Mouse (Mus musculus): Measurements from ENCODE around the gene Taf1c. TPM values are rescaled to one million over a fixed set of nuclear protein-coding genes. Genes with fewer than 3 reads are reported as not detected.
A peak's percentile ranks its signal among the peaks of the same experiment; 100 is the strongest.

The Taf1c gene
- polyA plus RNA-seq, 1 experiment from 2014 or later, result 10.1 TPM

DNA sequence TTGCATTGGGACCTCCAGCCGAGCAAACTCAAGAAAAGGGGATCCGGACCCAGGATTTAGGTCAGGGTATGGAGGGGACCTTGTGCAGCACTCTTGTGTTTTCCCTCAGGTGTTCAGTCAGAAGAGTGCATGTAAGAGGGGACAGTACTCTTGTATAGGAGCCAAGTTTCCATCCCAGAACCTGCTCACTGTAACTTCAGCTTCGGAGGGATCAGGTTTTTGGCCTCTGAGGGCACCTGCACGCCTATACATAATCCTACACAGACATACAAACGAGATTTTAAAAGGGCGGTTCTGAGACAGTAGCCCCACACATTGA, 45.7 kb downstream of the Taf1c start:
- H3K27me3 ChIP-seq (ENCODE audit: control insufficient read depth, insufficient read depth, low read length), result no peaks in the 10 kb centered on the region
- DNase-seq (ENCODE audit: low spot score), result no peak
- ATAC-seq (ENCODE audit: low FRiP score), result no peak
- no peaks in the 10 kb centered on the region for H3K9me3 ChIP-seq (ENCODE audit: control insufficient read depth, low read length)
- 94% methylated on average over 6 of the region's 6 CpGs for WGBS
- H3K9ac ChIP-seq (ENCODE audit: low read depth, low read length), result no peak overlapping the region; the same call in 1 of the 2 replicates
- H3K27ac ChIP-seq (ENCODE audit: low read depth, low read length), result no peak overlapping the region
- H3K4me2 ChIP-seq (replicated peaks; ENCODE audit: low read depth, low read length), result no peak overlapping the region; the same call in 1 of the 2 replicates
- H3K4me1 ChIP-seq (replicated peaks; ENCODE audit: control insufficient read depth, insufficient read depth, low read length), result peaks cover 4% of the 10 kb centered on the region
- 0 out of 2 replicates have a peak, but pooled peaks cover 4% of the 10 kb centered on the region for H3K36me3 ChIP-seq (ENCODE audit: control insufficient read depth, insufficient read depth, low read length)
- no peak overlapping the region for H3K4me3 ChIP-seq (ENCODE audit: low read depth, low read length)

DNA sequence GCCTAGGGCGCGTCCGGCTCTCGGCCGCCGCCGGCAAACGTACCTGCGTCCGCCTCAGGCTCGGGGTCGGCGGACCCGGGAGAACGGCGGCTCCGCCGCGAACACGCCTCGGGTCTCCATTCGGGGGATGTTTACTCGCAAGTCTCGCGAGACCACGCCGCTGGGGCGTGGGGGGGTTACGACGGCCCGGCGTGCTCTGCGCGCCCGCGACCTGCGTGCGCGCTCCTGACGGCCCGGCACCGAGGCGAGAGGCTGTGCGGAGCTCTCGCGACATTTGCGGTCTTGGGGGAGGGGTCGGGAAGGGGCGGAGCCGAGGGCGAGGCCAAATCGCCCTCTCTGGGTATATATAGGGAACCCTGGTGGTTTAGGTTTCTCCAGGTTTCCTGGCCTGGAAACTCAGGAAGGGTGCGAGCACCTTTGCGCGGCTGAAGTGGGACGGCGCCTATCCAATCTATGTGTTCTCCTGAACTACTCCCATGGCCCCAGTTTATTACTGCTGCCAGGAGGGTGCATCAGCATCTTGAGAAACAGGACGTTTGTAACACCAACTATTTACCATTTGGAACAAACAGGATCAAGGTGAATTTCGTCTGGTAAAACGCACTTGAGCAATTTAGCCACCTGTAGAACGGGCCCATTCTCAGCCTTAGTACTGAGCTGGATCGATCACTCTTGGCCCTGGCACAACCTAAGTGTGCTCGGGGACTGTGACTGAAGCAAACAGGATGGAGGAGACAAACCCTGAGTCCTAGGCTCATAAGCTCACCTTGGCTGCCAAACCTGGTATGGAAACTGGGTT, 46.2 kb downstream of the Taf1c start, which contains the start of gene Mbtps1:
TSS of gene Mbtps1 (minus strand) at position 133 of the 799 bp plus-strand sequence.
- H3K27me3 ChIP-seq (ENCODE audit: control insufficient read depth, insufficient read depth, low read length), result no peaks in the 10 kb centered on the region
- peak within 1 kb of the TSS; percentile 58 for H3K4me2 ChIP-seq (replicated peaks; ENCODE audit: low read depth, low read length)
- H3K27ac ChIP-seq (ENCODE audit: low read depth, low read length), result peak within 1 kb of the TSS; percentile 78
- peak within 1 kb of the TSS; percentile 51 for H3K4me3 ChIP-seq (ENCODE audit: low read depth, low read length)
- H3K4me1 ChIP-seq (replicated peaks; ENCODE audit: control insufficient read depth, insufficient read depth, low read length), result peaks cover 4% of the 10 kb centered on the region
- DNase-seq (ENCODE audit: low spot score) (peak; percentile 99), ATAC-seq (ENCODE audit: low FRiP score) (peak; percentile 95)
- no peaks in the 10 kb centered on the region for H3K9me3 ChIP-seq (ENCODE audit: control insufficient read depth, low read length)
- peak within 1 kb of the TSS; percentile 68 for H3K9ac ChIP-seq (ENCODE audit: low read depth, low read length)
- 6% methylated on average over 63 of the region's 63 CpGs for WGBS
- H3K36me3 ChIP-seq (ENCODE audit: control insufficient read depth, insufficient read depth, low read length), result 0 out of 2 replicates have a peak, but pooled peaks cover 4% of the 10 kb centered on the region

DNA sequence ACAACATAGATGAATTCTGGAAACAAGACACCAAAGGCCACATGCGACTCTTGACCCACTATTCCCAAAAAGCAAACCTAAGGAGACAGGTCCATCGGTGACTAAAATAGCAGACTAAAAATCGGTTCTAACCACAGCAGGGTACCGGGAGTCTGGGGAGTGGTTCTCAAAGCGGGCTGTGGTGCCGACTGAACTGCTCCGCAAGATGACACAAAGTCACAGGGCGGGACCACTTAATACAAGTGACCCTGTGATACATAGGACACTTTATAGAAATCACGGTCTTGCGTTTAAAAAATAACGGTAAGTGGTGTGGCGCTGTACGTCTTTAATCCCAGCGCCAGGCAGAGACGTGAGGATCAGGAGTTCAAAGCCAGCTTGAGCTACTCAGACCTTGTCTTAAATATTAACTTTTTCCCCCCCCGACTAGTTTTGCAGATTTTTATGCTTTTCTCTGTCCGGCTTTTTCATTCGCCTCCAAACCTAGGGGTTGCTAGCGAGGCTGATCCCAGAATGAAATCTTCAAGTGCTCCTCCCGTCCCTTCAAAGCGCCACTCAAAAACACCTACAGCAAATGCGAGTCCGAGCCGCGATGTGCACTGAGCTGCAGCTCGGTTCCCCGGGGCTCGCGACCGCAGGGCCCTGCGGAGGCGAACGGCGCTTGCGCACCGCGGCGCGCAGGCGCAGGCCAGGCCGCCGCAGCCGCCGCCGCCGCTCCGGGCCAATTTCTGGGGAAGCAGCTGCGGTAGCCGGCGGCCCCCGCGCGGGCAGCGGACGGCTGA, 47.0 kb downstream of the Taf1c start:
- peak; percentile 89 for DNase-seq (ENCODE audit: low spot score)
- peak; percentile 91 for ATAC-seq (ENCODE audit: low FRiP score)
- peak overlapping the region; percentile 58 for H3K4me2 ChIP-seq (replicated peaks; ENCODE audit: low read depth, low read length)
- peak overlapping the region; percentile 78 for H3K27ac ChIP-seq (ENCODE audit: low read depth, low read length)
- no peaks in the 10 kb centered on the region for H3K27me3 ChIP-seq (ENCODE audit: control insufficient read depth, insufficient read depth, low read length)
- peaks cover 4% of the 10 kb centered on the region for H3K4me1 ChIP-seq (replicated peaks; ENCODE audit: control insufficient read depth, insufficient read depth, low read length)
- no peaks in the 10 kb centered on the region for H3K9me3 ChIP-seq (ENCODE audit: control insufficient read depth, low read length)
- peak overlapping the region; percentile 68 for H3K9ac ChIP-seq (ENCODE audit: low read depth, low read length)
- H3K4me3 ChIP-seq (ENCODE audit: low read depth, low read length), result peak overlapping the region; percentile 51
- H3K36me3 ChIP-seq (ENCODE audit: control insufficient read depth, insufficient read depth, low read length), result no peaks in the 10 kb centered on the region
- WGBS, result 1% methylated on average over 55 of the region's 55 CpGs

DNA sequence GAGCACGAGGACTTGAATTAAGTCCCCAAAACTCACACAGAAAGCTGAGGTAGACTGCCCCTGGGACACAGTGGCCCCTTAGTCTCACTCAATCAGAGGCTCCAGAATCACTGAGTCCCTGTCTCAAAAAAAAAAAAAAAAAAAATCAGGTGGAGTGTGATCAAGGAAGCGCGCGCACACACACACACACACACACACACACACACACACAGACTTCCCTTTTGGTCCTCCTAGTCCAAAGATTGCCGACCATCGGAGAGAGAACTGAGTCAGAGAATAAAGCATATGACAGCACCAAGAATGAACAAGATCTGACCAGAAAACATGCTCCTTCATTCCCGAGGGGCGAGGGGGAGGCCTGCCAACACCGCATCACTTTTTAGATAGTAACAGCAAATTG, 47.9 kb downstream of the Taf1c start:
- DNase-seq (ENCODE audit: low spot score) (no peak), ATAC-seq (ENCODE audit: low FRiP score) (no peak)
- peak overlapping the region; percentile 68; the same call in 1 of the 2 replicates for H3K9ac ChIP-seq (ENCODE audit: low read depth, low read length)
- H3K4me2 ChIP-seq (replicated peaks; ENCODE audit: low read depth, low read length), result peak overlapping the region; percentile 58; the same call in 1 of the 2 replicates
- peaks cover 4% of the 10 kb centered on the region for H3K4me1 ChIP-seq (replicated peaks; ENCODE audit: control insufficient read depth, insufficient read depth, low read length)
- 88% methylated on average over 9 of the region's 9 CpGs for WGBS
- peak overlapping the region; percentile 51; the same call in 1 of the 2 replicates for H3K4me3 ChIP-seq (ENCODE audit: low read depth, low read length)
- no peak overlapping the region for H3K27ac ChIP-seq (ENCODE audit: low read depth, low read length)
- no peaks in the 10 kb centered on the region for H3K36me3 ChIP-seq (ENCODE audit: control insufficient read depth, insufficient read depth, low read length)
- no peaks in the 10 kb centered on the region for H3K9me3 ChIP-seq (ENCODE audit: control insufficient read depth, low read length)
- H3K27me3 ChIP-seq (ENCODE audit: control insufficient read depth, insufficient read depth, low read length), result no peaks in the 10 kb centered on the region

DNA sequence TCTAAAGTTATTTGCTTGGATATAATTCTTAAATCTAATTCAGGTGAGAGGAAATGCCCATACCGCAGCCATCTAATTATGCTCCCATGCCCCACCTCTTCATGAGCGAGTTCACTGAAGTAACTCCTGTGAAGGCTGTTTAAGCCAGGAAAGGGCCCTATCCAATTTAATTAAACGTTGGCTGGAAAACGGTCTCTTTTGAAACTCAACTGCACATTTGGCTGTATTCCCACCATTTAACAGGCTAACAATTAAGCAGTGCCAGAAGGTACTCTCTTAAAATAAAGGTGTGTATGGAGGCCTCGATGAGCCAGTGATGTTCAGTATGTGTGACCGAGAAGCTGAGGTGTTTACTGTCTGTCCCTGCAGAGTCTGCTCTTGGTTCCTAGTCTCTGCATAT, 49.2 kb downstream of the Taf1c start:
- Histone ChIP-seq H3K9ac (ENCODE audit: low read depth, low read length) (no peak overlapping the region), H3K9me3 (ENCODE audit: control insufficient read depth, low read length) (no peaks in the 10 kb centered on the region), H3K27ac (ENCODE audit: low read depth, low read length) (no peak overlapping the region), H3K27me3 (ENCODE audit: control insufficient read depth, insufficient read depth, low read length) (no peaks in the 10 kb centered on the region), H3K4me1 (replicated peaks; ENCODE audit: control insufficient read depth, insufficient read depth, low read length) (peaks cover 4% of the 10 kb centered on the region), H3K4me3 (ENCODE audit: low read depth, low read length) (no peak overlapping the region), H3K4me2 (replicated peaks; ENCODE audit: low read depth, low read length) (no peak overlapping the region), H3K36me3 (ENCODE audit: control insufficient read depth, insufficient read depth, low read length) (no peaks in the 10 kb centered on the region)
- ATAC-seq (ENCODE audit: low FRiP score), result no peak
- no peak for DNase-seq (ENCODE audit: low spot score)
- 92% methylated on average over 6 of the region's 6 CpGs for WGBS

DNA sequence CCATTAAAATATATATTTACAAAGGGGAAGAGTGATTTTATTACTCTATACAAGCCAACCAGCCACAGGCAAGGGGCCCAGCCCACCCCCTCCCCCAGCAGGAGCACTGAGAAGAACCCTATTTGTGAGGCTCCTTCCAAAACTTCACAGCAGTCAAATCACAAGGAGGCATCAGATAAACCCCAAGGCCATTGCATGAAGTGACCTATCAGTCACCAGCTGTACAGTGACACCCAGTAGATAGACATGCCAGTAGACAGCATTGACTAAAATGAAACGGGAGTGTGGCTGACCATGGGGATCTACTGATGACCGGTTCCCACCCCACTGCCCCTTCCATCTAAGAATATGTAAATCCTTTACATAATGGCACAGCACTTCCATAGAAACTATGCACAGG, 52.1 kb downstream of the Taf1c start:
- no peak overlapping the region for H3K9ac ChIP-seq (ENCODE audit: low read depth, low read length)
- H3K9me3 ChIP-seq (ENCODE audit: control insufficient read depth, low read length), result no peaks in the 10 kb centered on the region
- H3K27ac ChIP-seq (ENCODE audit: low read depth, low read length), result no peak overlapping the region
- H3K4me1 ChIP-seq (replicated peaks; ENCODE audit: control insufficient read depth, insufficient read depth, low read length), result peaks cover 4% of the 10 kb centered on the region
- DNase-seq (ENCODE audit: low spot score), result no peak
- WGBS, result 65% methylated on average over 2 of the region's 2 CpGs
- H3K4me2 ChIP-seq (replicated peaks; ENCODE audit: low read depth, low read length), result no peak overlapping the region
- no peak overlapping the region for H3K4me3 ChIP-seq (ENCODE audit: low read depth, low read length)
- no peaks in the 10 kb centered on the region for H3K27me3 ChIP-seq (ENCODE audit: control insufficient read depth, insufficient read depth, low read length)
- no peak for ATAC-seq (ENCODE audit: low FRiP score)
- H3K36me3 ChIP-seq (ENCODE audit: control insufficient read depth, insufficient read depth, low read length), result no peaks in the 10 kb centered on the region

DNA sequence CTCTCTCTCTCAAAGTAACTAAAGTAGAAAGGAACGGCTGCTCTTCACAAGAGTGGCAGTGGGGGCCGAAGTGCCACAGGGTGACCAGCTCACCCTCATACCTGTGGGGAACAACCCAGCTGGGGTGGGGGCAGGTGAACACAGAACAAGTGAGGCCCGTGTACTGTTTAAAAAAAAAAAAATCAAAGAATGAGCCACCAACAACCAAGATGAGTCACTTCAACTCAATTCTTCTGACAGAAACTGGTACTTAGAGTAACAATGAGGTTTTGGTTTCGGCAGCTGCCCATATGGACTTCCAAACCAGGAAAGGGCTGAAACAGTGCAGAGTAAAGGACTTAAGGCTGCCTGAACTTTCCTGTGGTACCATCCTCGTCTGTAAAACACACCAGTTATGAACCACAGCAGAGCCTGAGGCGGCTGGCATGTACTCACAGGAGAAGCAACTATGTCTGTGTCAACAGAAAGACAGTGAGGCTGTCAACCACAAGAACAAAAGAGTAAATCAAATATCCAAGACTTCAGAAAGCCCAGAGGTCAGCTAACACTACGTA, 56.4 kb downstream of the Taf1c start:
- no peaks in the 10 kb centered on the region for H3K9me3 ChIP-seq (ENCODE audit: control insufficient read depth, low read length)
- H3K36me3 ChIP-seq (ENCODE audit: control insufficient read depth, insufficient read depth, low read length), result no peaks in the 10 kb centered on the region
- no peak for DNase-seq (ENCODE audit: low spot score)
- no peak overlapping the region for H3K27ac ChIP-seq (ENCODE audit: low read depth, low read length)
- no peaks in the 10 kb centered on the region for H3K27me3 ChIP-seq (ENCODE audit: control insufficient read depth, insufficient read depth, low read length)
- no peak for ATAC-seq (ENCODE audit: low FRiP score)
- 87% methylated on average over 7 of the region's 7 CpGs for WGBS
- H3K4me2 ChIP-seq (replicated peaks; ENCODE audit: low read depth, low read length), result no peak overlapping the region
- H3K4me3 ChIP-seq (ENCODE audit: low read depth, low read length), result no peak overlapping the region
- H3K9ac ChIP-seq (ENCODE audit: low read depth, low read length), result no peak overlapping the region
- H3K4me1 ChIP-seq (replicated peaks; ENCODE audit: control insufficient read depth, insufficient read depth, low read length), result no peaks in the 10 kb centered on the region

Data from hindbrain, embryonic 11.5 days (tissue).